8 mouse cellular contexts compared by ENCODE assay signal in genomic region chr2:84938249-84938946, GRCm38 (mm10). TPM values are rescaled to one million over a fixed set of nuclear protein-coding genes. Genes with fewer than 3 reads are reported as not detected.
A peak's percentile ranks its signal among the peaks of the same experiment; 100 is the strongest.
DNase-seq lines count a peak whose midpoint lies in the region; ATAC-seq and TF ChIP-seq lines count a peak whose summit lies in the region.

No protein-coding gene starts in this region.

- TF ChIP-seq CTCF in hindbrain, postnatal 0 days (IDR thresholded peaks at IDR 0.05; ENCODE audit: low read depth): no peak

- 0 out of 2 replicates have a peak overlapping the region, but pooled peaks have one; percentile 52 for H3K4me2 ChIP-seq in hindbrain, embryonic 13.5 days
- H3K4me2 ChIP-seq in hindbrain, postnatal 0 days (ENCODE audit: low read depth, low read length): no peak overlapping the region
- H3K4me2 ChIP-seq in kidney, embryonic 15.5 days: peak overlapping the region; percentile 65

- H3K36me3 ChIP-seq in hindbrain, embryonic 13.5 days: no peaks in the 10 kb centered on the region
- H3K36me3 ChIP-seq in hindbrain, postnatal 0 days (ENCODE audit: insufficient read depth, low read length): no peaks in the 10 kb centered on the region
- peaks cover 20% of the 10 kb centered on the region; the same call in 1 of the 2 replicates for H3K36me3 ChIP-seq in kidney, embryonic 15.5 days

- no peak overlapping the region for H3K9ac ChIP-seq in hindbrain, embryonic 13.5 days
- no peak overlapping the region for H3K9ac ChIP-seq in hindbrain, postnatal 0 days (replicated peaks; ENCODE audit: low read length)
- H3K9ac ChIP-seq in kidney, embryonic 15.5 days: no peak overlapping the region

- H3K4me3 ChIP-seq in hindbrain, embryonic 13.5 days: no peak overlapping the region
- H3K4me3 ChIP-seq in hindbrain, postnatal 0 days (ENCODE audit: low read length): no peak overlapping the region
- peak overlapping the region; percentile 57 for H3K4me3 ChIP-seq in kidney, embryonic 15.5 days (replicated peaks)

- ATAC-seq in hindbrain, embryonic 13.5 days (ENCODE audit: low FRiP score): no peak
- no peak for ATAC-seq in hindbrain, postnatal 0 days
- peak; percentile 54 for ATAC-seq in kidney, embryonic 15.5 days (replicated peaks; ENCODE audit: low FRiP score)

- H3K4me1 ChIP-seq in hindbrain, embryonic 13.5 days (replicated peaks): peaks cover 3% of the 10 kb centered on the region; the same call in 1 of the 2 replicates
- H3K4me1 ChIP-seq in hindbrain, postnatal 0 days (ENCODE audit: insufficient read depth, low read length): peaks cover 5% of the 10 kb centered on the region; the same call in 1 of the 2 replicates
- peaks cover 16% of the 10 kb centered on the region for H3K4me1 ChIP-seq in kidney, embryonic 15.5 days

- H3K9me3 ChIP-seq in hindbrain, embryonic 13.5 days: no peaks in the 10 kb centered on the region
- H3K9me3 ChIP-seq in hindbrain, postnatal 0 days (ENCODE audit: low read length): no peaks in the 10 kb centered on the region
- no peaks in the 10 kb centered on the region for H3K9me3 ChIP-seq in kidney, embryonic 15.5 days (replicated peaks)

- H3K27me3 ChIP-seq in hindbrain, embryonic 13.5 days: no peaks in the 10 kb centered on the region
- no peaks in the 10 kb centered on the region for H3K27me3 ChIP-seq in hindbrain, postnatal 0 days (ENCODE audit: insufficient read depth, low read length)
- H3K27me3 ChIP-seq in kidney, embryonic 15.5 days: no peaks in the 10 kb centered on the region

- no peak for DNase-seq in hindbrain, postnatal 0 days (ENCODE audit: low spot score)
- DNase-seq in heart, adult 11 months: peak; percentile 98
- peak; percentile 56 for DNase-seq in lung, postnatal 14 days
- no peak for DNase-seq in cerebellum, postnatal 10 days
- DNase-seq in cerebellum, postnatal 36 days: no peak
- no peak for DNase-seq in layer of hippocampus, adult 18-20 months (ENCODE audit: low spot score in 2 of 2)

- 90% methylated on average over 5 of the region's 5 CpGs for WGBS in hindbrain, embryonic 13.5 days
- WGBS in hindbrain, postnatal 0 days: 82% methylated on average over 5 of the region's 5 CpGs
- WGBS in kidney, embryonic 15.5 days: 65% methylated on average over 5 of the region's 5 CpGs

- no peak overlapping the region for H3K27ac ChIP-seq in hindbrain, embryonic 13.5 days
- no peak overlapping the region for H3K27ac ChIP-seq in hindbrain, postnatal 0 days
- H3K27ac ChIP-seq in kidney, embryonic 15.5 days: peak overlapping the region; percentile 87; the same call in 1 of the 2 replicates

RNA-seq across cellular contexts. Expression of gene Slc43a3, which starts 2.0 kb away (rescaled TPM):
- 6.1 and 7.0 TPM in 2 replicates for polyA plus RNA-seq in hindbrain, embryonic 13.5 days (2015; fragmentation: Nextera tagmentation; extraction: Ambion mirVana)
- total RNA-seq in hindbrain, postnatal 0 days (2014; rRNA removed): 4.9 and 9.7 TPM in 2 replicates
- 4.1 and 6.4 TPM in 2 replicates for polyA plus RNA-seq in hindbrain, postnatal 0 days (2015; fragmentation: Nextera tagmentation; extraction: Ambion mirVana)
- 52.4 and 56.3 TPM in 2 replicates for polyA plus RNA-seq in kidney, embryonic 15.5 days (2015; fragmentation: Nextera tagmentation; extraction: Ambion mirVana)
- under 1 TPM; 0.30 to 0.58 TPM for total RNA-seq in layer of hippocampus, adult 18-20 months (2021)

RNA-seq across cellular contexts. Expression of gene Prg2, which starts 41.9 kb away (rescaled TPM):
- 0.25 and 0.48 TPM in 2 replicates for polyA plus RNA-seq in hindbrain, embryonic 13.5 days (2015; fragmentation: Nextera tagmentation; extraction: Ambion mirVana)
- not detected in 2 replicates for total RNA-seq in hindbrain, postnatal 0 days (2014; rRNA removed)
- polyA plus RNA-seq in hindbrain, postnatal 0 days (2015; fragmentation: Nextera tagmentation; extraction: Ambion mirVana): not detected in 2 replicates
- polyA plus RNA-seq in kidney, embryonic 15.5 days (2015; fragmentation: Nextera tagmentation; extraction: Ambion mirVana): 0.27 and 0.77 TPM in 2 replicates
- not detected for total RNA-seq in layer of hippocampus, adult 18-20 months (2021)

RNA-seq across cellular contexts. Expression of gene Prg3, which starts 49.6 kb away (rescaled TPM):
- polyA plus RNA-seq in hindbrain, embryonic 13.5 days (2015; fragmentation: Nextera tagmentation; extraction: Ambion mirVana): not detected in 2 replicates
- not detected in 2 replicates for total RNA-seq in hindbrain, postnatal 0 days (2014; rRNA removed)
- not detected in 2 replicates for polyA plus RNA-seq in hindbrain, postnatal 0 days (2015; fragmentation: Nextera tagmentation; extraction: Ambion mirVana)
- not detected in 2 replicates for polyA plus RNA-seq in kidney, embryonic 15.5 days (2015; fragmentation: Nextera tagmentation; extraction: Ambion mirVana)
- total RNA-seq in layer of hippocampus, adult 18-20 months (2021): not detected

RNA-seq across cellular contexts. Expression of gene Rtn4rl2, which starts 51.9 kb away (rescaled TPM):
- 2.0 and 3.1 TPM in 2 replicates for polyA plus RNA-seq in hindbrain, embryonic 13.5 days (2015; fragmentation: Nextera tagmentation; extraction: Ambion mirVana)
- total RNA-seq in hindbrain, postnatal 0 days (2014; rRNA removed): 10.1 and 12.2 TPM in 2 replicates
- polyA plus RNA-seq in hindbrain, postnatal 0 days (2015; fragmentation: Nextera tagmentation; extraction: Ambion mirVana): 4.2 and 4.3 TPM in 2 replicates
- 1.2 and 1.6 TPM in 2 replicates for polyA plus RNA-seq in kidney, embryonic 15.5 days (2015; fragmentation: Nextera tagmentation; extraction: Ambion mirVana)
- 100 to 1,000 TPM; 103 to 104 TPM for total RNA-seq in layer of hippocampus, adult 18-20 months (2021)

Comparison
In these comparisons a context has a peak if more than half of its experiments do, and no peak if none do; other contexts are left out.
1. DNase-seq: peak in heart, adult 11 months (single experiment) and lung, postnatal 14 days (single experiment); none in hindbrain, postnatal 0 days (single experiment), cerebellum, postnatal 10 days (0 of 2), cerebellum, postnatal 36 days (0 of 2) and layer of hippocampus, adult 18-20 months (0 of 2).